Mouse (Mus musculus): ENCODE results near the gene Sp7. TPM values are rescaled to one million over a fixed set of nuclear protein-coding genes. Genes with fewer than 3 reads are reported as not detected.
A peak's percentile ranks its signal among the peaks of the same experiment; 100 is the strongest.

Sp7 gene
- polyA plus RNA-seq, 1 experiment from 2014 or later, result 0.46 TPM

DNA sequence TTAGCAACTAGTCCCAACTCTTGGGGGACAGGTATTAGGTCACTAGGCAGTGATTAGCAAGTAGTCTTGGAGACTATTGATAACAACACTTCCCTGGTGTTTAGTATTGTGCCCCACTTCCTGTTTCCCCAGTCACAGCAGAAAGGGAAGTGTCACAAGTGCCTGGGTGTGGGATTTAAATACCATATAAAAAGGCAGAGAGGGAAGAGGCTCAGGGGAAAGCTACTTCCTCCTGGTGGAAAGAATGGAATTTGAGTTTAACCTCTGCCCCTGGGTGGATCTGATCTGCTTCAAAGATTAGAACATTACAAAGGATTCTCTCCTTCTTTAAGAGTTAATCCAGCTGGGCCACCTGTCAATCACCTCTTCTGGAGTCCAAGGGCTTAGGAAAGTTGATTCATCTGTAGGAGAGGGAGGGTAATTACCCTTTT lies 26.6 kb upstream of the Sp7 start:
- no peak for ATAC-seq
- Histone ChIP-seq H3K4me2 (ENCODE audit: low read length) (no peak overlapping the region), H3K36me3 (ENCODE audit: control insufficient read depth, insufficient read depth, low read length) (no peaks in the 10 kb centered on the region), H3K9me3 (ENCODE audit: control insufficient read depth, low read length) (no peaks in the 10 kb centered on the region), H3K9ac (ENCODE audit: low read depth, low read length) (no peak overlapping the region), H3K4me3 (ENCODE audit: low read length) (no peak overlapping the region), H3K4me1 (ENCODE audit: control insufficient read depth, insufficient read depth, low read depth, low read length) (no peaks in the 10 kb centered on the region), H3K27me3 (replicated peaks; ENCODE audit: control insufficient read depth, insufficient read depth, low read length) (no peaks in the 10 kb centered on the region), H3K27ac (ENCODE audit: low read depth, low read length) (no peak overlapping the region)

DNA sequence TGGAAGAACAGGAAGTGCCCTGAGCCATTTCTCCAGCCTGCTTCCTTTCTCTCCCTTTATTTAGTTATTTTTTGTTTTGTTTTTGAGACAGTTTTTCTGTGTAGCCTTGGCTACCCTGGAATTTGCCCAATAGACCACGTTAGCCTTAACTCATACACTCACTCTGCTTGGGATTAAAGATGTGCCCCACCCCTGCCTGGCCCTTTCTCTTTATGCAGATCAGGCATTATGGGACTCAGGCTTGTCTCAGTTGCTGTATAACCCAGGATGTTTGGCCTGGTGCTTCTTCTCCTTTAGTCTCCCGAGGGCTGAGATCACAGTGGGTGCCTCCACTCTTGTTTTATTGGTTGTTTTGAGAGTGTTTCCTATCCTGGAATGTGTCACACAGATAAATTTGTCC lies 25.5 kb upstream of the Sp7 start:
- Histone ChIP-seq H3K27ac (ENCODE audit: low read depth, low read length) (no peak overlapping the region), H3K9me3 (ENCODE audit: control insufficient read depth, low read length) (no peaks in the 10 kb centered on the region), H3K4me2 (ENCODE audit: low read length) (no peak overlapping the region), H3K4me1 (ENCODE audit: control insufficient read depth, insufficient read depth, low read depth, low read length) (no peaks in the 10 kb centered on the region), H3K27me3 (replicated peaks; ENCODE audit: control insufficient read depth, insufficient read depth, low read length) (no peaks in the 10 kb centered on the region), H3K36me3 (ENCODE audit: control insufficient read depth, insufficient read depth, low read length) (no peaks in the 10 kb centered on the region), H3K9ac (ENCODE audit: low read depth, low read length) (no peak overlapping the region), H3K4me3 (ENCODE audit: low read length) (no peak overlapping the region)
- no peak for ATAC-seq
- WGBS, result 35% methylated on average over 2 of the region's 2 CpGs

DNA sequence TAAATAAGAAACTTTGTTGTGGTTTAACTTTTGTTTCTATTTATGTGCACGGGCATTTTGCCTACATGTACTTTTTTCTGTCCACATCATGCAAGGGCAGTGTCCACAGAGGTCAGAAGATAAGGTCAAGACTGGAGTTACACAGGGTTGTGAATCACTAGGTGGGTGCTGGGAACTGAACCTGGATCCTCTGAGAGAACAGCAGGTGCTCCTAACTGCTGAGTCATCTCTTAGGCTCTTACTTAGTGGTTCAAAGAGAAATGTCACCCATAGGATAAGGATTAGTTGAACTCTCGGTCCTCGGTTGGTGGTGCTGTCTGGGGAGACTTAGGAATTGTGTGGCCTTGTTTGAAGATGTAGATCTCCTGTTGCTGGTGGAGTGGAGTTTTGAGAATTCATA lies 22.0 kb upstream of the Sp7 start:
- H3K4me2 ChIP-seq (ENCODE audit: low read length), result no peak overlapping the region
- no peak overlapping the region for H3K27ac ChIP-seq (ENCODE audit: low read depth, low read length)
- no peaks in the 10 kb centered on the region for H3K36me3 ChIP-seq (ENCODE audit: control insufficient read depth, insufficient read depth, low read length)
- no peaks in the 10 kb centered on the region for H3K4me1 ChIP-seq (ENCODE audit: control insufficient read depth, insufficient read depth, low read depth, low read length)
- ATAC-seq, result no peak
- H3K9me3 ChIP-seq (ENCODE audit: control insufficient read depth, low read length), result no peaks in the 10 kb centered on the region
- no peak overlapping the region for H3K9ac ChIP-seq (ENCODE audit: low read depth, low read length)
- 90% methylated on average over 3 of the region's 3 CpGs for WGBS
- no peak overlapping the region for H3K4me3 ChIP-seq (ENCODE audit: low read length)
- no peaks in the 10 kb centered on the region for H3K27me3 ChIP-seq (replicated peaks; ENCODE audit: control insufficient read depth, insufficient read depth, low read length)

DNA sequence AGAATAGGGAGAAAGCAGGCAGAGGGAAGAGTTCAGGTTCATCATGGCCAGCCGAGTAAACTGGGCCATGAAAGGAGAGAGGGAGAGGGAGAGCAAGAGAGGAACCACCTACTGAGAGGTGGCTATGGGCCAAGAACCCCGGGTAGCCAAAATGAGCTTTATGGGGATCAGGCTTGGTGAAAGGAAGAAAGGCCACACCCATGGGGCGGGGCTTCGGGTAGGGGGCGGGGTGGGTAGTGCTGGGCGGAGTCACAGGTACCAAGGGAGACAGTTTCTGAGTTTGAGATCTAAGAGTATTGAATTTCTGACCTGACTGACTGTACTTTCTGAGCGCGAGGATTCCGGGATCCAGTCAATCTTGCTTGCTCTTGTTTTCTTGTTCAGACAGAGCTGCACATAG lies 19.7 kb upstream of the Sp7 start:
- Histone ChIP-seq H3K4me2 (ENCODE audit: low read length) (no peak overlapping the region), H3K9ac (ENCODE audit: low read depth, low read length) (no peak overlapping the region)
- no peak for ATAC-seq

DNA sequence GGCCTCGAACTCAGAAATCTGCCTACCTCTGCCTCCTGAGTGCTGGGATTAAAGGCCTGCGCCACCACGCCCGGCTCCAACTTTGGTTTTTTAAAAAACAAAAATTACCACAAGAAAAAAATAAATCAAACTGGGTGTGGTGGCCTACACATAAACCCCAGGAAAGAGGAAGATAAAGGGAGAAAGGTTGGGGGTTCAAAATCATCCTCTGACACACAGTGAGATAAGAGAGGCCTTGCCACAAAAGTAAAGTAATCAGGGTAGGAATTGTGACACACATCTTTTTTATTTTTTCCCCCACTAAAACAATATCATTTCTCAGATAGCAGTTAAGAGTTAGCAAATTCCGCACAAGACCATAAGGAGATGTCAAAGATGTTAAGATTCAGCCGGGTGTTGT lies 16.7 kb upstream of the Sp7 start:
- no peaks in the 10 kb centered on the region for H3K36me3 ChIP-seq (ENCODE audit: control insufficient read depth, insufficient read depth, low read length)
- no peaks in the 10 kb centered on the region for H3K27me3 ChIP-seq (replicated peaks; ENCODE audit: control insufficient read depth, insufficient read depth, low read length)
- H3K9me3 ChIP-seq (ENCODE audit: control insufficient read depth, low read length), result no peaks in the 10 kb centered on the region
- H3K27ac ChIP-seq (ENCODE audit: low read depth, low read length), result no peak overlapping the region
- 86% methylated on average over 6 of the region's 6 CpGs for WGBS
- H3K4me2 ChIP-seq (ENCODE audit: low read length), result no peak overlapping the region
- ATAC-seq, result no peak
- no peak overlapping the region for H3K4me3 ChIP-seq (ENCODE audit: low read length)
- no peak overlapping the region for H3K9ac ChIP-seq (ENCODE audit: low read depth, low read length)
- no peaks in the 10 kb centered on the region for H3K4me1 ChIP-seq (ENCODE audit: control insufficient read depth, insufficient read depth, low read depth, low read length)

More for the DNA sequence above, 19.7 kb upstream of the Sp7 start:
- H3K27me3 ChIP-seq (replicated peaks; ENCODE audit: control insufficient read depth, insufficient read depth, low read length), result no peaks in the 10 kb centered on the region
- no peaks in the 10 kb centered on the region for H3K36me3 ChIP-seq (ENCODE audit: control insufficient read depth, insufficient read depth, low read length)
- no peaks in the 10 kb centered on the region for H3K9me3 ChIP-seq (ENCODE audit: control insufficient read depth, low read length)
- H3K4me1 ChIP-seq (ENCODE audit: control insufficient read depth, insufficient read depth, low read depth, low read length), result no peaks in the 10 kb centered on the region
- WGBS, result 46% methylated on average over 9 of the region's 9 CpGs
- H3K4me3 ChIP-seq (ENCODE audit: low read length), result no peak overlapping the region
- no peak overlapping the region; the same call in 1 of the 2 replicates for H3K27ac ChIP-seq (ENCODE audit: low read depth, low read length)

DNA sequence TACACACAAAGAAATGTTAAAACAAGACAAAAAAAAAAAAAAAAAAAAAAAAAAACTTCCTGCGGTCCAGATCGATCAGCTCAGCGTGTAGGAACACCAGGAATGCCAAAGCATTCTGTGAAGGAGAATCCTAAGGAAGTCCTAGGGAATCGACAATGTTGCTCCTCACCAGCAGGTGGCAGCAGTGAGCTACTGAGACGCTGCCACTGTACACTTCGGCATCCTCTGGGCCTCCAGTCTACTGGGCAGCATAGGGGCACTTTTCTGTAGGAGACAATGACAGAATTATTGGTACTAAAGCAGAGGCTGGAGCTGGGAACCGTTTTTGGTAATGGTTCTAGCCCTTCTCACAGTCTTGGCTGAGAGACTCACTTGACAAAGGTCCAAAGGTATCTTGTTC lies 14.6 kb upstream of the Sp7 start:
- peak; percentile 78 for ATAC-seq
- Histone ChIP-seq H3K9me3 (ENCODE audit: control insufficient read depth, low read length) (no peaks in the 10 kb centered on the region), H3K36me3 (ENCODE audit: control insufficient read depth, insufficient read depth, low read length) (no peaks in the 10 kb centered on the region), H3K4me2 (ENCODE audit: low read length) (no peak overlapping the region), H3K27me3 (replicated peaks; ENCODE audit: control insufficient read depth, insufficient read depth, low read length) (no peaks in the 10 kb centered on the region), H3K27ac (ENCODE audit: low read depth, low read length) (no peak overlapping the region), H3K9ac (ENCODE audit: low read depth, low read length) (no peak overlapping the region), H3K4me1 (ENCODE audit: control insufficient read depth, insufficient read depth, low read depth, low read length) (peaks cover 6% of the 10 kb centered on the region), H3K4me3 (ENCODE audit: low read length) (no peak overlapping the region)
- 4% methylated on average over 7 of the region's 7 CpGs for WGBS

DNA sequence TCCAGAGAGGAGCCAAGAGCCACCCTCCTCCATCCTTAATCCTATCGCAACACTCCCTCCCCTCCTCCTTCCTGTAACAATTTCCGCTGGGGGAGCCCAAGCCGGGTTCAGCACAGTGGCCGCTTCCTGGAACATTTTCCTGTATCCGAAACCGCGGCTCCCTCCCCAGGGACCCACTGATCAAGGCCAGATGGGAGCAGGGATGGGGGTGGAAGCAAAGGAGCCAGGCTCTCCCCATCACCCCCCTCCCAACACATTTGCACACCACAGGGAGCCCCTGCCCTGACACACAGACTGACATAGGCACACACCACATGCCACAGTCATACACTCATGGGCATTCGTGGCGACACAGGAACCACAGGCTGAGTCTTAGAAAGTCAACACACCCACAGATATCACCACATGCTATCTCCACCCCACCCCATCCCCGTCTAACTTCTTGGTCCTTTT lies 10.9 kb upstream of the Sp7 start:
- ATAC-seq, result 0 out of 2 replicates have a peak, but pooled peaks have one; percentile 25
- H3K27me3 ChIP-seq (replicated peaks; ENCODE audit: control insufficient read depth, insufficient read depth, low read length), result no peaks in the 10 kb centered on the region

DNA sequence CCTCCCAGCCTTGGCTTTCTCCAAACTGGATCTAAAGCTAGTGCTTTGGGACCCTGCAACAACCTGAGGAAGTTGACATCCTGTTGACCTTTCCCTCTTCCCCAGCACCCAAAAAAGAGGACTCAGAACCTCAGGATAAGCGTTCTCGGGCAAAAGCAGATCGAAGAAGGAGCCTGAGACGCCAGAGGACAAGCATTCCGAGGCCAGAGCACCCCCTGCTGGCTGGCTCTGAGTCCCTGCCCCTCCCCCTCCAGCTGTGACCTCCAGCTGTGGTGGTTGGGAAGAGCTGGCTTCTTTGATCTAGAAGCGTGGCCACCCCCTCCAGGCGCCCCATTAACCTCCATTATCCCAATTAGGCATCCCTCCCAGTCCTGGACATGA lies 10.2 kb upstream of the Sp7 start:
- 0% methylated on average over 7 of the region's 7 CpGs for WGBS

More for the DNA sequence above, 10.9 kb upstream of the Sp7 start:
- peak overlapping the region; percentile 99; the same call in 1 of the 2 replicates for H3K4me2 ChIP-seq (ENCODE audit: low read length)
- H3K27ac ChIP-seq (ENCODE audit: low read depth, low read length), result no peak overlapping the region
- H3K4me1 ChIP-seq (ENCODE audit: control insufficient read depth, insufficient read depth, low read depth, low read length), result peaks cover 12% of the 10 kb centered on the region
- no peak overlapping the region for H3K4me3 ChIP-seq (ENCODE audit: low read length)
- no peak overlapping the region for H3K9ac ChIP-seq (ENCODE audit: low read depth, low read length)
- WGBS, result 9% methylated on average over 10 of the region's 10 CpGs
- no peaks in the 10 kb centered on the region for H3K9me3 ChIP-seq (ENCODE audit: control insufficient read depth, low read length)
- no peaks in the 10 kb centered on the region for H3K36me3 ChIP-seq (ENCODE audit: control insufficient read depth, insufficient read depth, low read length)

DNA sequence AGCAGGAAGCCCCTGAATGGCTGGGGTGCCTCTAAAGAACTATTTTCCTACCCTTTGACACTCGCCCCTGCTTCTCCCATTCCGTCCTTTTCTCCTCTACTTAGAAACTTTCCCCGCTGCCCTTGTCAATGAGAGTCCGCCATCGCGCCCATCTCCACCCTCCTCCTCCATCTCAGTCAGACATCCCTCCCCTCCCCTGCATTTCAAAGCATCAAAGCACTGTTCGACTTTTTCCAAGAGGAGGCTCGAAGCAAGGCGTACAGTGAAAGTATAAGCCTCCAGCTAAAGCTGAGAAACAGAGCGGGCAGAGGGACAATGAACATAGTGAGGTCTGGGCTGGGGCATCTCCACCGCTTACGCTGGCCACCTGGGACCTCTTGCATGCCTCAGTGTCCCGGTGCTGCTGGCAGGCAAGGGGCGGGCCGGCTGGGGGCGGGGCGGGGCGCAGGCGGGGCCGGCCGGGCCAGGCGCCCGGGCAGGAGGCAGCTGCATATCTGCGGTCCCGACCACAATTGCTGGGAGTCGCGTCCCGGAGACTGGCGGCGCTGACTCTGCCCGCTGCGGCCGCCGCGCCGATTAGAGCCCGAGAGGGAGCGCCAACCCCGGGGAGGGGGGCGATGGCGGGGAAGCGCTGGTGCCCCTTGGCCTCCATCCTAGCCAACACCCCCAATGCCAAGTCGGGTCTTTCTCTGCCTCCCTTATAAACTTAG lies 9.6 kb upstream of the Sp7 start:
- Histone ChIP-seq H3K27me3 (replicated peaks; ENCODE audit: control insufficient read depth, insufficient read depth, low read length) (no peaks in the 10 kb centered on the region), H3K4me2 (ENCODE audit: low read length) (peak overlapping the region; percentile 99), H3K4me3 (ENCODE audit: low read length) (peak overlapping the region; percentile 67), H3K27ac (ENCODE audit: low read depth, low read length) (peak overlapping the region; percentile 59), H3K4me1 (ENCODE audit: control insufficient read depth, insufficient read depth, low read depth, low read length) (peaks cover 12% of the 10 kb centered on the region), H3K9ac (ENCODE audit: low read depth, low read length) (peak overlapping the region; percentile 78), H3K9me3 (ENCODE audit: control insufficient read depth, low read length) (no peaks in the 10 kb centered on the region), H3K36me3 (ENCODE audit: control insufficient read depth, insufficient read depth, low read length) (no peaks in the 10 kb centered on the region)
- ATAC-seq, result peak; percentile 70
- 0% methylated on average over 34 of the region's 43 CpGs for WGBS

More for the DNA sequence above, 10.2 kb upstream of the Sp7 start:
- peak; percentile 18; the same call in 1 of the 2 replicates for ATAC-seq
- H3K4me1 ChIP-seq (ENCODE audit: control insufficient read depth, insufficient read depth, low read depth, low read length), result peaks cover 12% of the 10 kb centered on the region
- peak overlapping the region; percentile 99 for H3K4me2 ChIP-seq (ENCODE audit: low read length)
- H3K27me3 ChIP-seq (replicated peaks; ENCODE audit: control insufficient read depth, insufficient read depth, low read length), result no peaks in the 10 kb centered on the region
- no peaks in the 10 kb centered on the region for H3K36me3 ChIP-seq (ENCODE audit: control insufficient read depth, insufficient read depth, low read length)
- H3K27ac ChIP-seq (ENCODE audit: low read depth, low read length), result peak overlapping the region; percentile 59
- peak overlapping the region; percentile 67 for H3K4me3 ChIP-seq (ENCODE audit: low read length)
- peak overlapping the region; percentile 78 for H3K9ac ChIP-seq (ENCODE audit: low read depth, low read length)
- no peaks in the 10 kb centered on the region for H3K9me3 ChIP-seq (ENCODE audit: control insufficient read depth, low read length)

Data from hindbrain, embryonic 16.5 days (tissue).